In the genomic region with DNA sequence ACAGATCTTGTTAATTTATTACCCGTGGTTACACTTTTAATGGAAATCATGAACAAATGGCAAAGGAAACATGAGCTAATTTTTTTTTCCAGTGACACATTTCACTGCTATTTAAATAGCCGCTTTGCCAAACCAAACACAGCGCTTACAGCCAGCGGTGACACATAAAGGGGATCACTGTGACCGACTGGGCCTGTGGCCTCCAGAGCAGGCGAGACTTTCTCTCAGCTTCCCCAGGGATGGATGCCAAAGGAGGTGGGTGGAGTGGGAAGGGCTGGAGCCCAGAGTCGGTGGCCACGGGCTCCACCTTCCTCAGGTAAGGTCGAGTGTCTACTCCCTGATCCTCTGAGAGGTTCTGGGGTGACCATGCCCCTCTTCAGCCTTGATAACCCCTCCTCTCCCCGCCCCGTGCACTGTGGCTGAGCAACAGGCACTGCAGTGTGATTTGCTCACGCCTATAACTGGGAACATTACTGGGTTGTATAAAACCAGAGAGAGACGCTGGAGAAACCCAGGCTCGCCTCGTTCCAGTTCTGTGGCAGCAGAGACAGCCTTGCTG, we compare ENCODE assay signal across 9 mouse cellular contexts.
DNase-seq lines count a peak whose midpoint lies in the region; ATAC-seq and TF ChIP-seq lines count a peak whose summit lies in the region.
"Had no signal": no experiment of that assay in that cellular context is flagged by ENCODE, and none has a peak within 500 bp of the region (broad histone marks: within the 10 kb centered on the region; RNA-seq: fewer than 3 reads in every experiment).

No protein-coding gene starts in this region.

- peak; percentile 96 for DNase-seq in heart, adult 11 months
- peak; percentile 26 to 57 for DNase-seq in heart, adult 2 months
- peak; percentile 72 for DNase-seq in lung, postnatal 36 days
- DNase-seq in layer of hippocampus, adult 8-10 months (ENCODE audit: low spot score in 2 of 2): no peak
- no peak for DNase-seq in spleen, postnatal 36 days (ENCODE audit: low spot score in 2 of 2)
- no peak for DNase-seq in layer of hippocampus, adult 2 months (ENCODE audit: low spot score in 2 of 2)

- intact Hi-C loops in heart, adult 2 months (cut with DNase I): no loop called here

- no peak overlapping the region for H3K4me2 ChIP-seq in heart, embryonic 11.5 days
- H3K4me2 ChIP-seq in kidney, embryonic 16.5 days (replicated peaks; ENCODE audit: low read depth, low read length): no peak overlapping the region

- TF ChIP-seq POLR2A in heart, adult 2 months (IDR thresholded peaks at IDR 0.05; ENCODE audit: insufficient read depth, low read depth, low read length): no peak

- no peaks in the 10 kb centered on the region for H3K27me3 ChIP-seq in heart, embryonic 11.5 days (ENCODE audit: control insufficient read depth, insufficient read depth, low read length)
- H3K27me3 ChIP-seq in heart, adult 2 months (ENCODE audit: control insufficient read depth, insufficient read depth, low read length): no peaks in the 10 kb centered on the region
- no peaks in the 10 kb centered on the region for H3K27me3 ChIP-seq in kidney, embryonic 16.5 days (ENCODE audit: insufficient read depth, low read length)

- ATAC-seq in heart, embryonic 11.5 days (replicated peaks; ENCODE audit: insufficient number of reproducible peaks, low FRiP score, low TSS enrichment): no peak
- ATAC-seq in kidney, embryonic 16.5 days (ENCODE audit: low FRiP score, low TSS enrichment): peak; percentile 85
- ATAC-seq: hindbrain, postnatal 0 days had no signal

- 72% methylated on average over 15 of the region's 15 CpGs for WGBS in heart, embryonic 11.5 days (ENCODE audit: insufficient replicate concordance)
- 69% methylated on average over 15 of the region's 15 CpGs for WGBS in heart, adult 2 months
- WGBS in kidney, embryonic 16.5 days: 39% methylated on average over 15 of the region's 15 CpGs

- H3K27ac ChIP-seq in heart, embryonic 11.5 days (ENCODE audit: low read depth, low read length): no peak overlapping the region
- no peak overlapping the region for H3K27ac ChIP-seq in heart, adult 2 months
- H3K27ac ChIP-seq in kidney, embryonic 16.5 days (ENCODE audit: low read length): peak overlapping the region; percentile 64
- no peak overlapping the region for H3K27ac ChIP-seq in layer of hippocampus, adult 2 months
- H3K27ac ChIP-seq: hindbrain, postnatal 0 days had no signal

- no peaks in the 10 kb centered on the region for H3K9me3 ChIP-seq in heart, embryonic 11.5 days (replicated peaks; ENCODE audit: control insufficient read depth, low read length)
- H3K9me3 ChIP-seq in kidney, embryonic 16.5 days (ENCODE audit: low read length): 0 out of 2 replicates have a peak, but pooled peaks cover 4% of the 10 kb centered on the region

- no peaks in the 10 kb centered on the region for H3K4me1 ChIP-seq in heart, embryonic 11.5 days (ENCODE audit: control insufficient read depth, insufficient read depth, low read length)
- H3K4me1 ChIP-seq in heart, adult 2 months (ENCODE audit: control insufficient read depth, insufficient read depth, low read length): no peaks in the 10 kb centered on the region
- peaks cover 20% of the 10 kb centered on the region for H3K4me1 ChIP-seq in kidney, embryonic 16.5 days (ENCODE audit: insufficient read depth, low read length)

- no peaks in the 10 kb centered on the region for H3K36me3 ChIP-seq in heart, embryonic 11.5 days (ENCODE audit: control insufficient read depth, insufficient read depth, low read length)
- no peaks in the 10 kb centered on the region for H3K36me3 ChIP-seq in heart, adult 2 months (ENCODE audit: control insufficient read depth, insufficient read depth, low read length)
- no peaks in the 10 kb centered on the region for H3K36me3 ChIP-seq in kidney, embryonic 16.5 days (ENCODE audit: insufficient read depth, low read length)

- H3K9ac ChIP-seq in heart, embryonic 11.5 days (ENCODE audit: low read depth, low read length): no peak overlapping the region
- H3K9ac ChIP-seq in heart, adult 2 months (ENCODE audit: low read depth, low read length): no peak overlapping the region
- no peak overlapping the region for H3K9ac ChIP-seq in kidney, embryonic 16.5 days (replicated peaks; ENCODE audit: low read length)

- TF ChIP-seq CTCF in heart, adult 2 months (IDR thresholded peaks at IDR 0.05): no peak
- no peak for TF ChIP-seq CTCF in layer of hippocampus, adult 2 months (conservative IDR thresholded peaks at IDR 0.05)

- TF ChIP-seq EP300 in heart, adult 2 months (IDR thresholded peaks at IDR 0.05; ENCODE audit: insufficient read depth, low read depth, low read length): no peak

- H3K79me2 ChIP-seq in heart, adult 2 months (replicated peaks; ENCODE audit: control insufficient read depth, insufficient read depth, low read length): no peaks in the 10 kb centered on the region

- no peak overlapping the region for H3K4me3 ChIP-seq in heart, embryonic 11.5 days (ENCODE audit: low read depth, low read length)
- H3K4me3 ChIP-seq in heart, adult 2 months: no peak overlapping the region
- H3K4me3 ChIP-seq in kidney, embryonic 16.5 days (ENCODE audit: low read length): no peak overlapping the region
- H3K4me3 ChIP-seq in layer of hippocampus, adult 2 months: no peak overlapping the region

Comparison
In these comparisons a context has a peak if more than half of its experiments do, and no peak if none do; other contexts are left out.
1. DNase-seq: peak in heart, adult 11 months (single experiment), heart, adult 2 months (2 of 2) and lung, postnatal 36 days (single experiment); none in layer of hippocampus, adult 8-10 months (0 of 2), spleen, postnatal 36 days (0 of 2) and layer of hippocampus, adult 2 months (0 of 2).